Mouse (Mus musculus) gastrocnemius, adult 8-10 months (tissue): ENCODE results near the gene Pnn. TPM values are rescaled to one million over a fixed set of nuclear protein-coding genes. Genes with fewer than 3 reads are reported as not detected.

ENCODE experiments used
- DNase-seq, 2 experiments: peaks; one replicate each; pipeline ENCODE4 v3.0.0; 2022; ENCODE audit warnings: low spot score in 2 of 2
- total RNA-seq, 4 experiments: library from RNA; stranded (reverse); gene quantifications; 2 replicates each; pipeline ENCODE4 v1.2.4; 2022

Pnn gene
- total RNA-seq, 4 experiments from 2014 or later = 12.1 to 18.3 (median 13.4) TPM

- DNase-seq = no peak
These were observed 7.4 kb downstream of the Pnn start for GRCm38 (mm10) chr12:59074052-59074451.

GRCm38 (mm10) chr12:59076996-59077395 is 10.3 kb downstream of the Pnn start:
- no peak for DNase-seq

GRCm38 (mm10) chr12:59077883-59078282 is 11.2 kb downstream of the Pnn start:
- DNase-seq = no peak

- no peak for DNase-seq
These were observed 13.8 kb downstream of the Pnn start for GRCm38 (mm10) chr12:59080461-59080860.

GRCm38 (mm10) chr12:59084446-59084845 is 17.8 kb downstream of the Pnn start:
- no peak for DNase-seq

GRCm38 (mm10) chr12:59086171-59086570 is 19.5 kb downstream of the Pnn start:
- no peak for DNase-seq

GRCm38 (mm10) chr12:59093543-59093942 is 26.9 kb downstream of the Pnn start:
- DNase-seq = no peak

- DNase-seq = no peak
These were observed 28.7 kb downstream of the Pnn start, which contains the start of gene Mia2 for GRCm38 (mm10) chr12:59095104-59096025. Gene Mia2, plus strand, starts transcription at chr12:59095799.

- DNase-seq = no peak
These were observed 38.1 kb downstream of the Pnn start for GRCm38 (mm10) chr12:59104771-59105170.

GRCm38 (mm10) chr12:59105914-59106313 is 39.2 kb downstream of the Pnn start:
- no peak for DNase-seq

- DNase-seq = no peak
These were observed 39.8 kb downstream of the Pnn start for GRCm38 (mm10) chr12:59106491-59106890.

- no peak for DNase-seq
These were observed 41.2 kb downstream of the Pnn start for GRCm38 (mm10) chr12:59107926-59108325.

- DNase-seq = no peak
These were observed 50.5 kb downstream of the Pnn start for GRCm38 (mm10) chr12:59117184-59117583.

Other genes with a start within 250 kb of the Pnn start
- 10 to 100 TPM; 64.6 to 68.1 (median 66.6) TPM for gene Sec23a, start 54.9 kb upstream of the Pnn start, total RNA-seq
- gene Gemin2, start 53.5 kb upstream of the Pnn start, total RNA-seq = 1 to 10 TPM; 3.9 to 5.9 (median 5.4) TPM
- 10 to 100 TPM; 47.6 to 70.5 (median 62.1) TPM for gene Trappc6b, start 5.4 kb upstream of the Pnn start, total RNA-seq
- gene Mia2, start 28.9 kb downstream of the Pnn start, total RNA-seq = 100 to 1,000 TPM in 3 of 4 experiments, 10 to 100 TPM in 1; 92.5 to 114 (median 104) TPM
- gene Fbxo33, start 152.8 kb downstream of the Pnn start, total RNA-seq = 1 to 10 TPM; 1.2 to 4.4 (median 3.3) TPM